29 mouse cellular contexts compared by ENCODE assay signal in genomic region chr12:99558476-99558875, GRCm38 (mm10). TPM values are rescaled to one million over a fixed set of nuclear protein-coding genes. Genes with fewer than 3 reads are reported as not detected.
DNase-seq lines count a peak whose midpoint lies in the region; ATAC-seq and TF ChIP-seq lines count a peak whose summit lies in the region.
"Had no signal": no experiment of that assay in that cellular context is flagged by ENCODE, and none has a peak within 500 bp of the region (broad histone marks: within the 10 kb centered on the region; RNA-seq: fewer than 3 reads in every experiment).

No protein-coding gene starts in this region.

- no peak overlapping the region for H3K4me3 ChIP-seq in heart, embryonic 11.5 days (ENCODE audit: low read depth, low read length)
- no peak overlapping the region for H3K4me3 ChIP-seq in heart, adult 2 months
- H3K4me3 ChIP-seq in kidney, embryonic 15.5 days (replicated peaks) = no peak overlapping the region
- H3K4me3 ChIP-seq: erythroblast, embryonic 14.5 days; heart, embryonic 10.5 days; limb, embryonic 10.5 days; limb, embryonic 15.5 days; liver, embryonic 13.5 days; midbrain, embryonic 12.5 days; myocyte; neural tube, embryonic 12.5 days had no signal

- WGBS in heart, embryonic 11.5 days (ENCODE audit: insufficient replicate concordance) = 81% methylated on average over 4 of the region's 4 CpGs
- 52% methylated on average over 4 of the region's 4 CpGs for WGBS in heart, adult 2 months
- WGBS in kidney, embryonic 15.5 days = 70% methylated on average over 4 of the region's 4 CpGs

- H3K27ac ChIP-seq in heart, embryonic 11.5 days (ENCODE audit: low read depth, low read length) = peak overlapping the region; percentile 7; the same call in 1 of the 2 replicates
- H3K27ac ChIP-seq in heart, adult 2 months = no peak overlapping the region; the same call in 1 of the 2 replicates
- no peak overlapping the region for H3K27ac ChIP-seq in kidney, embryonic 15.5 days
- H3K27ac ChIP-seq: heart, embryonic 10.5 days; hindbrain, embryonic 14.5 days; kidney, postnatal 0 days; limb, embryonic 10.5 days; limb, embryonic 15.5 days; midbrain, embryonic 12.5 days; neural tube, embryonic 12.5 days had no signal

- H3K9ac ChIP-seq in heart, embryonic 11.5 days (ENCODE audit: low read depth, low read length) = no peak overlapping the region
- no peak overlapping the region for H3K9ac ChIP-seq in heart, adult 2 months (ENCODE audit: low read depth, low read length)
- no peak overlapping the region for H3K9ac ChIP-seq in kidney, embryonic 15.5 days
- H3K9ac ChIP-seq: hindbrain, embryonic 14.5 days; limb, embryonic 15.5 days; liver, embryonic 13.5 days; midbrain, embryonic 12.5 days; neural tube, embryonic 12.5 days had no signal

- no peaks in the 10 kb centered on the region for H3K27me3 ChIP-seq in heart, embryonic 11.5 days (ENCODE audit: control insufficient read depth, insufficient read depth, low read length)
- no peaks in the 10 kb centered on the region for H3K27me3 ChIP-seq in heart, adult 2 months (ENCODE audit: control insufficient read depth, insufficient read depth, low read length)
- no peaks in the 10 kb centered on the region for H3K27me3 ChIP-seq in kidney, embryonic 15.5 days
- H3K27me3 ChIP-seq: limb, embryonic 15.5 days; liver, embryonic 13.5 days; megakaryocyte, embryonic 14.5 days; midbrain, embryonic 12.5 days; neural tube, embryonic 12.5 days had no signal

- no peak for TF ChIP-seq CTCF in heart, adult 2 months (IDR thresholded peaks at IDR 0.05)

- no peaks in the 10 kb centered on the region for H3K9me3 ChIP-seq in heart, embryonic 11.5 days (replicated peaks; ENCODE audit: control insufficient read depth, low read length)
- H3K9me3 ChIP-seq in kidney, embryonic 15.5 days (replicated peaks) = no peaks in the 10 kb centered on the region
- H3K9me3 ChIP-seq: heart, embryonic 10.5 days; limb, embryonic 10.5 days; limb, embryonic 15.5 days; liver, embryonic 13.5 days; megakaryocyte, embryonic 14.5 days; midbrain, embryonic 12.5 days; neural tube, embryonic 12.5 days had no signal

- TF ChIP-seq EP300 in heart, adult 2 months (IDR thresholded peaks at IDR 0.05; ENCODE audit: insufficient read depth, low read depth, low read length) = no peak

- ATAC-seq in heart, embryonic 11.5 days (replicated peaks; ENCODE audit: insufficient number of reproducible peaks, low FRiP score, low TSS enrichment) = no peak
- ATAC-seq in kidney, embryonic 15.5 days (replicated peaks; ENCODE audit: low FRiP score) = no peak
- no peak for ATAC-seq in activated CD4-positive, CD25-positive, alpha-beta regulatory T cell, adult 4 months
- no peak for ATAC-seq in CD4-positive, CD25-positive, alpha-beta regulatory T cell, adult 4 months
- ATAC-seq: forebrain, embryonic 16.5 days; inflammation-experienced regulatory T-cells, adult 6 months; lung, postnatal 0 days had no signal

- peaks cover 27% of the 10 kb centered on the region for H3K4me1 ChIP-seq in heart, embryonic 11.5 days (ENCODE audit: control insufficient read depth, insufficient read depth, low read length)
- peaks cover 15% of the 10 kb centered on the region for H3K4me1 ChIP-seq in heart, adult 2 months (ENCODE audit: control insufficient read depth, insufficient read depth, low read length)
- peaks cover 20% of the 10 kb centered on the region for H3K4me1 ChIP-seq in kidney, embryonic 15.5 days

- peaks cover 2% of the 10 kb centered on the region for H3K79me2 ChIP-seq in heart, adult 2 months (replicated peaks; ENCODE audit: control insufficient read depth, insufficient read depth, low read length)

- TF ChIP-seq POLR2A in heart, adult 2 months (IDR thresholded peaks at IDR 0.05; ENCODE audit: insufficient read depth, low read depth, low read length) = no peak

- DNase-seq in heart, adult 2 months = no peak
- DNase-seq in kidney, adult 8-10 months = peak; percentile 57 to 58
- DNase-seq in adipocyte (ENCODE audit: low spot score) = peak; percentile 22
- peak; percentile 52 for DNase-seq in kidney, postnatal 14 days
- DNase-seq: adrenal gland, postnatal 10 days; cerebellum, adult 11 months; cerebellum, postnatal 10 days; gastrocnemius, postnatal 14 days; liver, embryonic 13.5 days; lung, adult 18-20 months; lung, postnatal 4 days; thymus, postnatal 36 days had no signal

- no peak overlapping the region; the same call in 1 of the 2 replicates for H3K4me2 ChIP-seq in heart, embryonic 11.5 days
- no peak overlapping the region for H3K4me2 ChIP-seq in kidney, embryonic 15.5 days
- H3K4me2 ChIP-seq: hindbrain, embryonic 14.5 days; limb, embryonic 15.5 days; midbrain, embryonic 12.5 days; neural tube, embryonic 12.5 days had no signal

- intact Hi-C loops in heart, adult 2 months (cut with DNase I) = no loop called here

- H3K36me3 ChIP-seq in heart, embryonic 11.5 days (ENCODE audit: control insufficient read depth, insufficient read depth, low read length) = no peaks in the 10 kb centered on the region
- H3K36me3 ChIP-seq in heart, adult 2 months (ENCODE audit: control insufficient read depth, insufficient read depth, low read length) = peaks cover 13% of the 10 kb centered on the region
- H3K36me3 ChIP-seq in kidney, embryonic 15.5 days = no peaks in the 10 kb centered on the region
- H3K36me3 ChIP-seq: limb, embryonic 15.5 days; liver, embryonic 13.5 days; midbrain, embryonic 12.5 days; neural tube, embryonic 12.5 days had no signal

RNA-seq across cellular contexts. Expression of gene Foxn3, which starts 4.9 kb away (rescaled TPM):
- 68.7 and 75.5 TPM in 2 replicates for polyA plus RNA-seq in heart, embryonic 11.5 days (2014; fragmentation: Nextera tagmentation; extraction: Ambion mirVana)
- 100 to 1,000 TPM; 106 to 117 TPM for total RNA-seq in heart, adult 2 months (2021)
- 28.1 and 40.4 TPM in 2 replicates for polyA plus RNA-seq in heart, adult 2 months (2012; rRNA removed)
- polyA plus RNA-seq in kidney, embryonic 15.5 days (2015; fragmentation: Nextera tagmentation; extraction: Ambion mirVana) = 60.8 and 65.7 TPM in 2 replicates
- polyA plus RNA-seq in activated CD4-positive, CD25-positive, alpha-beta regulatory T cell, adult 4 months (2017; shearing (Covaris generic)) = 100 to 1,000 TPM in 1 of 2 experiments, 10 to 100 TPM in 1; 91.7 to 138 TPM
- 100 to 1,000 TPM; 129 to 166 TPM for polyA plus RNA-seq in CD4-positive, CD25-positive, alpha-beta regulatory T cell, adult 4 months (2017; shearing (Covaris generic))

Comparison
In these comparisons a context has a peak if more than half of its experiments do, and no peak if none do; other contexts are left out.
1. DNase-seq: peak in kidney, adult 8-10 months (2 of 2), adipocyte (single experiment) and kidney, postnatal 14 days (single experiment); none in heart, adult 2 months (0 of 2).